20 mouse cellular contexts compared by ENCODE assay signal in genomic region chr5:65469766-65470165, GRCm38 (mm10). TPM values are rescaled to one million over a fixed set of nuclear protein-coding genes. Genes with fewer than 3 reads are reported as not detected.
DNase-seq lines count a peak whose midpoint lies in the region; TF ChIP-seq lines count a peak whose summit lies in the region.
"Had no signal": no experiment of that assay in that cellular context is flagged by ENCODE, and none has a peak within 500 bp of the region (broad histone marks: within the 10 kb centered on the region; RNA-seq: fewer than 3 reads in every experiment).

No protein-coding gene starts in this region.

- peaks cover 19% of the 10 kb centered on the region for H3K36me3 ChIP-seq in thymus, adult 2 months (ENCODE audit: control insufficient read depth, insufficient read depth, low read length)

- intact Hi-C loops in left cerebral cortex, postnatal 14 days (cut with DNase I) = no loop called here
- intact Hi-C loops in left cerebral cortex, adult 2 months (cut with DNase I) = no loop called here

- TF ChIP-seq CTCF in left cerebral cortex, adult 2 months (IDR thresholded peaks at IDR 0.05) = no peak
- TF ChIP-seq CTCF in thymus, adult 2 months (IDR thresholded peaks at IDR 0.05; ENCODE audit: borderline replicate concordance, control insufficient read depth, extremely low read depth, insufficient read depth, low read length, poor library complexity) = no peak

- H3K4me1 ChIP-seq in thymus, adult 2 months (replicated peaks; ENCODE audit: control insufficient read depth, insufficient read depth, low read length) = no peaks in the 10 kb centered on the region
- H3K4me1 ChIP-seq: hindbrain, embryonic 15.5 days; limb, embryonic 13.5 days had no signal

- H3K4me3 ChIP-seq in left cerebral cortex, adult 2 months = no peak overlapping the region
- H3K4me3 ChIP-seq in thymus, adult 2 months (ENCODE audit: control insufficient read depth, insufficient read depth, low read length) = no peak overlapping the region
- H3K4me3 ChIP-seq: hindbrain, embryonic 15.5 days; limb, embryonic 13.5 days had no signal

- DNase-seq in cerebellum, adult 11-12 months = peak; percentile 48
- DNase-seq in cerebellum, postnatal 4 days (ENCODE audit: low spot score in 2 of 2) = no peak
- DNase-seq in left cerebral cortex, postnatal 14 days (ENCODE audit: low spot score in 2 of 2) = peak; percentile 44 to 67
- DNase-seq in left cerebral cortex, adult 2 months (ENCODE audit: extremely low spot score in 1 of 2, low spot score in 2 of 2) = no peak
- DNase-seq in adipocyte (ENCODE audit: low spot score) = peak; percentile 49
- DNase-seq in cerebellum, postnatal 14 days = peak; percentile 25 to 34
- no peak for DNase-seq in thymus, adult 2 months
- DNase-seq in right cerebral cortex, postnatal 14 days = no peak
- DNase-seq: heart, postnatal 14 days; kidney, adult 18-20 months; liver, postnatal 0 days; spleen, adult 18-20 months had no signal

- H3K27me3 ChIP-seq in thymus, adult 2 months (ENCODE audit: control insufficient read depth, insufficient read depth, low read length) = no peaks in the 10 kb centered on the region
- H3K27me3 ChIP-seq: hindbrain, embryonic 15.5 days; limb, embryonic 13.5 days had no signal

- 97% methylated on average over 6 of the region's 6 CpGs for WGBS in thymus, adult 2 months

- H3K27ac ChIP-seq in left cerebral cortex, adult 2 months = no peak overlapping the region; the same call in 1 of the 2 replicates
- no peak overlapping the region for H3K27ac ChIP-seq in thymus, adult 2 months (ENCODE audit: control insufficient read depth, insufficient read depth, low read length)
- H3K27ac ChIP-seq: hindbrain, embryonic 15.5 days; limb, embryonic 13.5 days had no signal

- no peak for TF ChIP-seq POLR2A in thymus, adult 2 months (IDR thresholded peaks at IDR 0.05; ENCODE audit: control insufficient read depth, extremely low read depth, insufficient read depth, low read length, poor library complexity)

RNA-seq across cellular contexts. Expression of gene Gm43552, which starts 22.9 kb away (rescaled TPM):
- 1 to 10 TPM in 1 of 2 experiments, not detected in 1; 3.4 TPM for total RNA-seq in left cerebral cortex, postnatal 14 days (2021)
- not detected for total RNA-seq in left cerebral cortex, adult 2 months (2021)
- polyA plus RNA-seq in thymus, adult 2 months (2012; rRNA removed) = not detected in 2 replicates
- total RNA-seq: megakaryocyte progenitor cell, adult 5-6 weeks; MEL had no signal
- polyA plus RNA-seq: hindbrain, embryonic 15.5 days; large intestine, adult 2 months; limb, embryonic 13.5 days; liver, postnatal 0 days; midbrain, embryonic 16.5 days; neural tube, embryonic 11.5 days; testis, adult 2 months had no signal

RNA-seq across cellular contexts. Expression of gene Ugdh, which starts 34.0 kb away (rescaled TPM):
- total RNA-seq in left cerebral cortex, postnatal 14 days (2021) = 10 to 100 TPM; 24.8 to 25.7 TPM
- 10 to 100 TPM; 25.2 to 30.1 TPM for total RNA-seq in left cerebral cortex, adult 2 months (2021)
- polyA plus RNA-seq in thymus, adult 2 months (2012; rRNA removed) = 10.1 and 10.7 TPM in 2 replicates

Comparison
In these comparisons a context has a peak if more than half of its experiments do, and no peak if none do; other contexts are left out.
1. DNase-seq: peak in cerebellum, adult 11-12 months (single experiment), left cerebral cortex, postnatal 14 days (2 of 2), adipocyte (single experiment) and cerebellum, postnatal 14 days (2 of 2); none in cerebellum, postnatal 4 days (0 of 2), left cerebral cortex, adult 2 months (0 of 2), thymus, adult 2 months (single experiment) and right cerebral cortex, postnatal 14 days (single experiment).